Mouse (Mus musculus): ENCODE measurements around the gene Als2cl. TPM values are rescaled to one million over a fixed set of nuclear protein-coding genes. Genes with fewer than 3 reads are reported as not detected.

Als2cl gene
- polyA plus RNA-seq, 1 experiment from 2014 or later: 2.6 TPM

DNA sequence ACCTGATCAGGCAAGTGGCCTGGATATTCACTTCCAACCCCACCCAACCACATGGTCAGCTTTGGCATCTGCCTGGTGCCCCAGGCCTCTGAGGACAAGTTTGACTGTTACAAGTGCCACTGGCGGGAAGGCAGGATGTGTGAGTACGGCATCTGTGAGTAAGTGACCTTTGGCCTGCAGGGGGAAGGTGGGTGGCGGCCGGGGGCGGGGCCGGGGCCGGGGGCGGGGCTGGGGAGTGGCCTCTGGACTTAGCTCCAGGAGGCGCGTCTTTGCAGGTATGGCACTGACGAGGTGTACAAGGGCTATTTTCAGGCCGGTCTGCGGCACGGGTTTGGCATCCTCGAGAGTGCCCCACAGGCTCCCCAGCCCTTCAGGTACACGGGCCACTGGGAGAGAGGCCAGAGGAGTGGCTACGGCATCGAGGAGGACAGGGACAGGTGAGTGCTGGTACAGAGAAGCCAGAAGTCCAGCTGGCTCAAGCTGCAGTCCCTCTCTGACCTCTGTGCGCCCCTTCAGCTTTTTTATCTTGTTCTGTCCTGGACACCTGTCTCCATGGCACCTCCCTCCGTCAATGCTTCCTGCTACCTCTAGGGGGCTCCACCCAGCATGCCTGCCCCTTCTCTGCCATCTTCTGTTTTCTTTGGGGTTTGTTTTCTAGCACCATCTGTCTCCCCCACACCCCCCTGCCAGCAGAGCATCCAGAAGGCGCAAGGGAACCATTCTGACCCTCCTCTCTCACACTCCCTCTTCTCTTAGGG lies 10.5 kb downstream of the Als2cl start:
- Histone ChIP-seq H3K4me2 (ENCODE audit: low read depth, low read length) (no peak overlapping the region), H3K4me1 (ENCODE audit: control insufficient read depth, insufficient read depth, low read length) (no peaks in the 10 kb centered on the region), H3K9me3 (ENCODE audit: control insufficient read depth, low read length) (no peaks in the 10 kb centered on the region), H3K27ac (ENCODE audit: low read depth, low read length) (no peak overlapping the region), H3K9ac (replicated peaks; ENCODE audit: low read depth, low read length) (no peak overlapping the region), H3K27me3 (ENCODE audit: control insufficient read depth, insufficient read depth, low read length) (no peaks in the 10 kb centered on the region), H3K36me3 (ENCODE audit: control insufficient read depth, insufficient read depth, low read length) (no peaks in the 10 kb centered on the region), H3K4me3 (ENCODE audit: low read depth, low read length) (no peak overlapping the region)
- ATAC-seq (ENCODE audit: low read depth): no peak
- 16% methylated on average over 17 of the region's 21 CpGs for WGBS

DNA sequence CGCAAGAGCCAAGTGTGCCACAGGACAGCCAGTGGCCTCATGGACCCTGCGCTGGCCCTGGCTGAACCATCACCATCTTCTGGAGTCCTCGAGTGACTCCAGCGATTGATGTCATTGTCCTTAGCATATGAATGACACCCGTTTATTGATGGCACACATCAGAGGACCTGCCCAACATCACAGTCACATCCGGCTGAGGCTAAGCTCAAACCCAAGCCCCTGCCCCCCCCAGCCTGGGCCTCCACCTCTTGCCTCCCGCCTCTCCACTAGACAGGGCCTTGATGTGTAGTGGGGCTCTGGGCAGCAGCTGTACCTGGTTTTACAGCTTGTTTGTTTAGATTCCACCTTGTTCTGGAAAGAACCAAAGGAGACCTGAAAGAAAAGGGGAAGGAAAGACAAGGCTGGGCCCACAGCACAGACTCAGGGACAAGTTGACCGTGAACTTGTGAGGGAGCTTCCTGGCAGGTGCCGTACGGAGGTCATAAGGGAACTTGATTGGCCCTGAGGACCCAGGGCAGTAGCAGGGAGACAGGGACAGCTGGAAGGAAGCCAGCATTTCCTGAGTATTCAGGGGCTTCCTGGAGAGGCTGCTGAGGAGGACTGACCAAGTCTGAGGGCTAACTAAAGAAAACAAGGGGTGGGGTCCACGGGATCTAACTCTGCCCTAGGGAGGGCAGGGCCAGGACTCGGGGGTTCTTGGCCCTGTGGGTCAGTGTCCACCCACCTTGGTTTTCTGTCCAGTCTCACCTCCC lies 11.6 kb downstream of the Als2cl start:
- Histone ChIP-seq H3K9me3 (ENCODE audit: control insufficient read depth, low read length) (no peaks in the 10 kb centered on the region), H3K4me2 (ENCODE audit: low read depth, low read length) (no peak overlapping the region), H3K27ac (ENCODE audit: low read depth, low read length) (no peak overlapping the region), H3K36me3 (ENCODE audit: control insufficient read depth, insufficient read depth, low read length) (no peaks in the 10 kb centered on the region), H3K4me3 (ENCODE audit: low read depth, low read length) (no peak overlapping the region), H3K27me3 (ENCODE audit: control insufficient read depth, insufficient read depth, low read length) (no peaks in the 10 kb centered on the region), H3K9ac (replicated peaks; ENCODE audit: low read depth, low read length) (no peak overlapping the region), H3K4me1 (ENCODE audit: control insufficient read depth, insufficient read depth, low read length) (no peaks in the 10 kb centered on the region)
- ATAC-seq (ENCODE audit: low read depth): no peak
- WGBS: 77% methylated on average over 12 of the region's 12 CpGs

DNA sequence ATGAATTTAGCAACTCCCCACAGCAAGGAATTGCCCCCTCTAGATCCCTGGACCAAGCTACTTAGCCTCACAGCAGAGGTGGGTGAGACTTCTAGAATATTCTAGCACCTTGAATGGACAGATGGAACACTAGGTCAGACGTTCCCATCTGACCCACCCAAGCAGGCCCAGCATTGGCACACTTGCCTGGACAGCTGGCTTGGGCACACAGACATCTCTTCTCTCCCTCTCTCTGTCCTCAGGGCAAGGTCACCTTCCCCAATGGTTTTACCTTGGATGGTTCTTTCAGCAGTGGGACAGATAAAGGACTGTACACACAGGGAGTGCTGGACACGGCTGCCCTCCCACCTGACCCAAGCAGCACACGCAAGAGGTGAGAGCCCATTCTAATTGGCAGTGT lies 12.9 kb downstream of the Als2cl start:
- H3K9me3 ChIP-seq (ENCODE audit: control insufficient read depth, low read length): no peaks in the 10 kb centered on the region
- no peak overlapping the region for H3K9ac ChIP-seq (replicated peaks; ENCODE audit: low read depth, low read length)
- WGBS: 87% methylated on average over 3 of the region's 3 CpGs
- H3K4me3 ChIP-seq (ENCODE audit: low read depth, low read length): no peak overlapping the region
- H3K4me1 ChIP-seq (ENCODE audit: control insufficient read depth, insufficient read depth, low read length): no peaks in the 10 kb centered on the region
- H3K27me3 ChIP-seq (ENCODE audit: control insufficient read depth, insufficient read depth, low read length): no peaks in the 10 kb centered on the region
- ATAC-seq (ENCODE audit: low read depth): no peak
- H3K4me2 ChIP-seq (ENCODE audit: low read depth, low read length): no peak overlapping the region
- no peak overlapping the region for H3K27ac ChIP-seq (ENCODE audit: low read depth, low read length)
- H3K36me3 ChIP-seq (ENCODE audit: control insufficient read depth, insufficient read depth, low read length): no peaks in the 10 kb centered on the region

- no peak overlapping the region for H3K4me2 ChIP-seq (ENCODE audit: low read depth, low read length)
Measured at GRCm38 (mm10) chr9:110893429-110893828, 13.8 kb downstream of the Als2cl start.

GRCm38 (mm10) chr9:110895507-110895906 lies 15.8 kb downstream of the Als2cl start:
- Histone ChIP-seq H3K4me2 (ENCODE audit: low read depth, low read length) (no peak overlapping the region), H3K4me3 (ENCODE audit: low read depth, low read length) (no peak overlapping the region), H3K4me1 (ENCODE audit: control insufficient read depth, insufficient read depth, low read length) (no peaks in the 10 kb centered on the region), H3K9me3 (ENCODE audit: control insufficient read depth, low read length) (no peaks in the 10 kb centered on the region), H3K36me3 (ENCODE audit: control insufficient read depth, insufficient read depth, low read length) (no peaks in the 10 kb centered on the region), H3K9ac (replicated peaks; ENCODE audit: low read depth, low read length) (no peak overlapping the region), H3K27ac (ENCODE audit: low read depth, low read length) (no peak overlapping the region), H3K27me3 (ENCODE audit: control insufficient read depth, insufficient read depth, low read length) (no peaks in the 10 kb centered on the region)
- 52% methylated on average over 5 of the region's 5 CpGs for WGBS
- ATAC-seq (ENCODE audit: low read depth): no peak; the same call in 1 of the 2 replicates

More at GRCm38 (mm10) chr9:110893429-110893828, 13.8 kb downstream of the Als2cl start:
- Histone ChIP-seq H3K27ac (ENCODE audit: low read depth, low read length) (no peak overlapping the region), H3K27me3 (ENCODE audit: control insufficient read depth, insufficient read depth, low read length) (no peaks in the 10 kb centered on the region), H3K36me3 (ENCODE audit: control insufficient read depth, insufficient read depth, low read length) (no peaks in the 10 kb centered on the region), H3K4me3 (ENCODE audit: low read depth, low read length) (no peak overlapping the region), H3K4me1 (ENCODE audit: control insufficient read depth, insufficient read depth, low read length) (no peaks in the 10 kb centered on the region), H3K9me3 (ENCODE audit: control insufficient read depth, low read length) (no peaks in the 10 kb centered on the region), H3K9ac (replicated peaks; ENCODE audit: low read depth, low read length) (no peak overlapping the region)
- no peak for ATAC-seq (ENCODE audit: low read depth)
- WGBS: 78% methylated on average over 10 of the region's 10 CpGs

DNA sequence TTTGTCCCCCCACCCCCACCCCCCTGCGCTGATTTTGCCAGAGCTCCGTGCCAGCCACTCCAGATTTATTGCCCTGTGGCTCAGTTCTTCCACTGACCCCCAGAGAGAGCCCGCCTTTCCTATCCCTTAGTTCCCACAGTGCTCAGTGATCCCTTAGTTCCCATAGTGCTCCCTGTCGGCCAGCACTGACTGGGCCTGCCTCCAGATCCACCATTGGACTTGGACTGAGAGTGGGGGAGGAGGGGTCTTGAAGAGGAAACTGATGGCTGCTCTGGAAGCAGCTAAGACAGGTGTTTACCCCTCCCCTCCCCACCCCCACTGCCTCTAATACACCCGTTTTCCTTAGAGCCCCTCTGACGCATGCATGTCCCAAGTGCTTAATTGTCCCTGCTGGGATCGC lies 16.3 kb downstream of the Als2cl start:
- H3K4me1 ChIP-seq (ENCODE audit: control insufficient read depth, insufficient read depth, low read length): no peaks in the 10 kb centered on the region
- H3K9ac ChIP-seq (replicated peaks; ENCODE audit: low read depth, low read length): no peak overlapping the region
- H3K4me3 ChIP-seq (ENCODE audit: low read depth, low read length): no peak overlapping the region
- no peaks in the 10 kb centered on the region for H3K36me3 ChIP-seq (ENCODE audit: control insufficient read depth, insufficient read depth, low read length)
- peak overlapping the region; percentile 25; the same call in 1 of the 2 replicates for H3K4me2 ChIP-seq (ENCODE audit: low read depth, low read length)
- peak; percentile 65; the same call in 1 of the 2 replicates for ATAC-seq (ENCODE audit: low read depth)
- no peaks in the 10 kb centered on the region for H3K9me3 ChIP-seq (ENCODE audit: control insufficient read depth, low read length)
- 5% methylated on average over 7 of the region's 7 CpGs for WGBS
- no peak overlapping the region for H3K27ac ChIP-seq (ENCODE audit: low read depth, low read length)
- H3K27me3 ChIP-seq (ENCODE audit: control insufficient read depth, insufficient read depth, low read length): no peaks in the 10 kb centered on the region

DNA sequence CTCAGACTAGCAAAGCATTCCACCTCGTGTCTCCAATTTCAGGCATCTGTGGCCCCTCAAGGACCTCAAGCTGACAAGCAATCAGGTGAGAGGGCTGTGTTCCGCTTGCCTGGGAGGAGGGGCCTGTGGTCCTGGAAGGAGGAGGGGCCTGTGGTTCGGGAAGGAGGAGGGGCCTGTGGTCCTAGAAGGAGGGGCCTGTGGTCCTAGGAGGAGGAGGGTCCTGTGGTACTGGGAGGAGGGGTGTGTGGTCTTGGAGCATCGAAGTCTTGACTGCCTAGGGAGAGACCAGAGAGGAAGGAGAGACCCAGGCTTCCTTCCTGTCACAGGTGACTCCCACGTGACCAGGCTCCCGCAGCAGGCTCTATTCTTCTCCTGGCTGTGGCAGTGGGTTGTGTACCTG lies 16.9 kb downstream of the Als2cl start:
- Histone ChIP-seq H3K27me3 (ENCODE audit: control insufficient read depth, insufficient read depth, low read length) (no peaks in the 10 kb centered on the region), H3K27ac (ENCODE audit: low read depth, low read length) (no peak overlapping the region), H3K4me2 (ENCODE audit: low read depth, low read length) (peak overlapping the region; percentile 25; the same call in 1 of the 2 replicates), H3K9ac (replicated peaks; ENCODE audit: low read depth, low read length) (no peak overlapping the region), H3K36me3 (ENCODE audit: control insufficient read depth, insufficient read depth, low read length) (no peaks in the 10 kb centered on the region), H3K4me3 (ENCODE audit: low read depth, low read length) (no peak overlapping the region), H3K4me1 (ENCODE audit: control insufficient read depth, insufficient read depth, low read length) (no peaks in the 10 kb centered on the region), H3K9me3 (ENCODE audit: control insufficient read depth, low read length) (no peaks in the 10 kb centered on the region)
- peak; percentile 25; the same call in 1 of the 2 replicates for ATAC-seq (ENCODE audit: low read depth)
- 4% methylated on average over 6 of the region's 6 CpGs for WGBS

GRCm38 (mm10) chr9:110899451-110900008 lies 19.9 kb downstream of the Als2cl start:
- Histone ChIP-seq H3K36me3 (ENCODE audit: control insufficient read depth, insufficient read depth, low read length) (no peaks in the 10 kb centered on the region), H3K27ac (ENCODE audit: low read depth, low read length) (no peak overlapping the region), H3K27me3 (ENCODE audit: control insufficient read depth, insufficient read depth, low read length) (no peaks in the 10 kb centered on the region), H3K4me2 (ENCODE audit: low read depth, low read length) (no peak overlapping the region), H3K9ac (replicated peaks; ENCODE audit: low read depth, low read length) (no peak overlapping the region), H3K9me3 (ENCODE audit: control insufficient read depth, low read length) (no peaks in the 10 kb centered on the region), H3K4me3 (ENCODE audit: low read depth, low read length) (no peak overlapping the region), H3K4me1 (ENCODE audit: control insufficient read depth, insufficient read depth, low read length) (no peaks in the 10 kb centered on the region)
- 53% methylated on average over 10 of the region's 10 CpGs for WGBS
- no peak for ATAC-seq (ENCODE audit: low read depth)

DNA sequence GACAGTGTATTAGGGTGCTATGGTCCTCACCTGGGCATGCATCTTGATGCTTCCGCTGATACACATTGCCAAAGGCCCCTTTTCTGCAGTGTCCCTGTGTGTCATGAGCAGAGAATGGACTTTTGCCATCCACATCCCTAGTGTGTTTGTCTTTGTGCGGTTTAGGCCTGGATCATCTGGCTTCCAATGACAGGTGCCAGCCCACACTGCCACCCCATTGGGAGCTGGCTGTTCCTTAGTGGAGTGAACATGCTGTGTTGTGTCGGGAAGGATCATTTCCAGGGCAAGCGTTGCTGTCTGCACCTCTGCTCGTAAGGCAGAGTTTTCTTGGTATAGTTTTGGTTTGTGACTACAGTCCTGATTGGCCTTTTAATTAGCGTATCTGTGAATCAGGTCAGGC lies 21.5 kb downstream of the Als2cl start:
- Histone ChIP-seq H3K27ac (ENCODE audit: low read depth, low read length) (no peak overlapping the region), H3K9ac (replicated peaks; ENCODE audit: low read depth, low read length) (no peak overlapping the region), H3K4me3 (ENCODE audit: low read depth, low read length) (no peak overlapping the region), H3K4me2 (ENCODE audit: low read depth, low read length) (no peak overlapping the region), H3K27me3 (ENCODE audit: control insufficient read depth, insufficient read depth, low read length) (no peaks in the 10 kb centered on the region), H3K36me3 (ENCODE audit: control insufficient read depth, insufficient read depth, low read length) (no peaks in the 10 kb centered on the region), H3K9me3 (ENCODE audit: control insufficient read depth, low read length) (no peaks in the 10 kb centered on the region), H3K4me1 (ENCODE audit: control insufficient read depth, insufficient read depth, low read length) (no peaks in the 10 kb centered on the region)
- 92% methylated on average over 6 of the region's 6 CpGs for WGBS
- ATAC-seq (ENCODE audit: low read depth): no peak
